Mouse (Mus musculus) midbrain, embryonic 11.5 days (tissue): Measurements from ENCODE around the gene Filip1. TPM values are rescaled to one million over a fixed set of nuclear protein-coding genes. Genes with fewer than 3 reads are reported as not detected.

Source experiments
- ATAC-seq: fragments of 200-750 bp; cut with Nextera tagmentation; 2 replicates; pipeline ENCODE4 v1.8.0; 2017; ENCODE audit warnings: moderate TSS enrichment, moderate library complexity; ENCODE audit not compliant: low FRiP score
- DNase-seq: peaks from one replicate; pipeline ENCODE4 v3.0.0; 2015; ENCODE audit warnings: low spot score; ENCODE audit errors: missing footprints
- H3K27ac ChIP-seq: fragments of 300-500 bp; sonication (generic); 2 replicates; pipeline ENCODE4 v1.5.1; 2014; ENCODE audit warnings: low read depth, low read length
- H3K27me3 ChIP-seq: fragments of 300-500 bp; sonication (generic); 2 replicates; pipeline ENCODE4 v1.6.1; 2014; ENCODE audit warnings: mild to moderate bottlenecking, low read length, moderate library complexity, mixed read lengths; ENCODE audit not compliant: control insufficient read depth, insufficient read depth
- H3K36me3 ChIP-seq: fragments of 300-500 bp; sonication (generic); 2 replicates; pipeline ENCODE4 v1.6.1; 2014; ENCODE audit warnings: mild to moderate bottlenecking, low read length, moderate library complexity, mixed read lengths; ENCODE audit not compliant: control insufficient read depth, insufficient read depth
- H3K4me1 ChIP-seq: fragments of 300-500 bp; sonication (generic); 2 replicates; pipeline ENCODE4 v1.6.1; 2014; ENCODE audit warnings: low read length; ENCODE audit not compliant: control insufficient read depth, insufficient read depth
- H3K4me2 ChIP-seq: fragments of 300-500 bp; sonication (generic); 2 replicates; pipeline ENCODE4 v1.6.1; 2014; ENCODE audit warnings: mild to moderate bottlenecking, moderate library complexity
- H3K4me3 ChIP-seq: fragments of 300-500 bp; sonication (generic); 2 replicates; pipeline ENCODE4 v1.5.1; 2014; ENCODE audit warnings: low read depth, low read length
- H3K9ac ChIP-seq: fragments of 300-500 bp; sonication (generic); 2 replicates; pipeline ENCODE4 v1.6.1; 2014; ENCODE audit warnings: low read length
- H3K9me3 ChIP-seq: fragments of 300-500 bp; sonication (generic); 2 replicates; pipeline ENCODE4 v1.6.1; 2016; ENCODE audit warnings: low read length; ENCODE audit not compliant: control insufficient read depth
- WGBS: fragments of 180-500 bp; shearing (Covaris S2); extraction: QIAGEN DNeasy Blood & Tissue Kit; methylation state at CpG from one replicate; pipeline ENCODE4 v1.1.7; 2014; 5-methylcytosine and 5-hydroxymethylcytosine counted together
- polyA plus RNA-seq: library from polyadenylated mRNA; unstranded; fragments of >200 nt; fragmentation: Nextera tagmentation; extraction: Ambion mirVana; gene quantifications from 2 replicates; pipeline ENCODE4 v1.2.1, GENCODE M21; 2014

The Filip1 gene
- polyA plus RNA-seq, 1 experiment from 2014 or later = 11.6 TPM

GRCm38 (mm10) chr9:79926464-79927155 lies 86.0 kb downstream of the Filip1 start:
- Histone ChIP-seq H3K36me3 (no peaks in the 10 kb centered on the region), H3K9me3 (no peaks in the 10 kb centered on the region), H3K4me2 (no peak overlapping the region), H3K4me1 (no peaks in the 10 kb centered on the region), H3K27ac (no peak overlapping the region), H3K4me3 (no peak overlapping the region), H3K9ac (no peak overlapping the region), H3K27me3 (no peaks in the 10 kb centered on the region)
- no peak for ATAC-seq
- WGBS = 88% methylated on average over 9 of the region's 9 CpGs
- no peak for DNase-seq

- H3K4me2 ChIP-seq = no peak overlapping the region
- H3K27me3 ChIP-seq = no peaks in the 10 kb centered on the region
- no peaks in the 10 kb centered on the region for H3K36me3 ChIP-seq
- H3K9me3 ChIP-seq = no peaks in the 10 kb centered on the region
- H3K4me1 ChIP-seq = no peaks in the 10 kb centered on the region
- H3K27ac ChIP-seq = no peak overlapping the region
- H3K4me3 ChIP-seq = no peak overlapping the region
- ATAC-seq = no peak
- H3K9ac ChIP-seq = no peak overlapping the region
- DNase-seq = no peak
- 88% methylated on average over 4 of the region's 4 CpGs for WGBS
Observed at GRCm38 (mm10) chr9:79925950-79926349, 86.7 kb downstream of the Filip1 start.

GRCm38 (mm10) chr9:79923262-79923661 lies 89.4 kb downstream of the Filip1 start:
- no peak overlapping the region for H3K27ac ChIP-seq
- H3K4me3 ChIP-seq = no peak overlapping the region
- no peak overlapping the region for H3K9ac ChIP-seq
- no peaks in the 10 kb centered on the region for H3K4me1 ChIP-seq
- WGBS = 89% methylated on average over 3 of the region's 3 CpGs
- no peaks in the 10 kb centered on the region for H3K9me3 ChIP-seq
- DNase-seq = no peak
- no peaks in the 10 kb centered on the region for H3K36me3 ChIP-seq
- H3K27me3 ChIP-seq = no peaks in the 10 kb centered on the region
- no peak overlapping the region for H3K4me2 ChIP-seq
- ATAC-seq = no peak

GRCm38 (mm10) chr9:79922493-79922760 lies 90.2 kb downstream of the Filip1 start:
- Histone ChIP-seq H3K27ac (no peak overlapping the region), H3K4me1 (no peaks in the 10 kb centered on the region), H3K36me3 (no peaks in the 10 kb centered on the region), H3K9me3 (no peaks in the 10 kb centered on the region), H3K4me3 (no peak overlapping the region), H3K9ac (no peak overlapping the region), H3K4me2 (no peak overlapping the region), H3K27me3 (no peaks in the 10 kb centered on the region)
- no peak for ATAC-seq
- no peak for DNase-seq
- WGBS = 90% methylated on average over 6 of the region's 6 CpGs

- no peaks in the 10 kb centered on the region for H3K4me1 ChIP-seq
- WGBS = 64% methylated on average over 10 of the region's 10 CpGs
- no peaks in the 10 kb centered on the region for H3K27me3 ChIP-seq
- no peak overlapping the region for H3K27ac ChIP-seq
- DNase-seq = peak; percentile 82
- no peak overlapping the region for H3K4me2 ChIP-seq
- H3K36me3 ChIP-seq = no peaks in the 10 kb centered on the region
- no peak overlapping the region for H3K9ac ChIP-seq
- H3K4me3 ChIP-seq = no peak overlapping the region
- H3K9me3 ChIP-seq = no peaks in the 10 kb centered on the region
- peak; percentile 31; the same call in 1 of the 2 replicates for ATAC-seq
Observed at GRCm38 (mm10) chr9:79921701-79922492, 90.8 kb downstream of the Filip1 start.

GRCm38 (mm10) chr9:79920540-79920933 lies 92.1 kb downstream of the Filip1 start:
- ATAC-seq = 0 out of 2 replicates have a peak, but pooled peaks have one; percentile 30
- H3K9ac ChIP-seq = no peak overlapping the region
- no peak overlapping the region for H3K4me2 ChIP-seq
- H3K4me1 ChIP-seq = no peaks in the 10 kb centered on the region
- H3K4me3 ChIP-seq = no peak overlapping the region
- 70% methylated on average over 5 of the region's 5 CpGs for WGBS
- H3K9me3 ChIP-seq = no peaks in the 10 kb centered on the region
- peak; percentile 85 for DNase-seq
- H3K27ac ChIP-seq = no peak overlapping the region
- H3K27me3 ChIP-seq = no peaks in the 10 kb centered on the region
- H3K36me3 ChIP-seq = no peaks in the 10 kb centered on the region

GRCm38 (mm10) chr9:79919750-79920539 lies 92.7 kb downstream of the Filip1 start:
- no peak overlapping the region for H3K27ac ChIP-seq
- H3K4me2 ChIP-seq = no peak overlapping the region
- H3K27me3 ChIP-seq = no peaks in the 10 kb centered on the region
- no peaks in the 10 kb centered on the region for H3K36me3 ChIP-seq
- DNase-seq (no peak), ATAC-seq (no peak)
- no peak overlapping the region for H3K9ac ChIP-seq
- no peak overlapping the region for H3K4me3 ChIP-seq
- no peaks in the 10 kb centered on the region for H3K4me1 ChIP-seq
- H3K9me3 ChIP-seq = no peaks in the 10 kb centered on the region
- 76% methylated on average over 9 of the region's 9 CpGs for WGBS

- H3K4me3 ChIP-seq = no peak overlapping the region
- H3K9ac ChIP-seq = no peak overlapping the region
- H3K27ac ChIP-seq = no peak overlapping the region
- no peak overlapping the region for H3K4me2 ChIP-seq
- H3K9me3 ChIP-seq = no peaks in the 10 kb centered on the region
- H3K27me3 ChIP-seq = no peaks in the 10 kb centered on the region
- no peaks in the 10 kb centered on the region for H3K4me1 ChIP-seq
- no peaks in the 10 kb centered on the region for H3K36me3 ChIP-seq
- DNase-seq = no peak
- no peak for ATAC-seq
- 88% methylated on average over 7 of the region's 7 CpGs for WGBS
Observed at GRCm38 (mm10) chr9:79919303-79919721, 93.3 kb downstream of the Filip1 start.
